Mouse (Mus musculus): ENCODE data around the gene Acadvl.

Acadvl gene

DNA sequence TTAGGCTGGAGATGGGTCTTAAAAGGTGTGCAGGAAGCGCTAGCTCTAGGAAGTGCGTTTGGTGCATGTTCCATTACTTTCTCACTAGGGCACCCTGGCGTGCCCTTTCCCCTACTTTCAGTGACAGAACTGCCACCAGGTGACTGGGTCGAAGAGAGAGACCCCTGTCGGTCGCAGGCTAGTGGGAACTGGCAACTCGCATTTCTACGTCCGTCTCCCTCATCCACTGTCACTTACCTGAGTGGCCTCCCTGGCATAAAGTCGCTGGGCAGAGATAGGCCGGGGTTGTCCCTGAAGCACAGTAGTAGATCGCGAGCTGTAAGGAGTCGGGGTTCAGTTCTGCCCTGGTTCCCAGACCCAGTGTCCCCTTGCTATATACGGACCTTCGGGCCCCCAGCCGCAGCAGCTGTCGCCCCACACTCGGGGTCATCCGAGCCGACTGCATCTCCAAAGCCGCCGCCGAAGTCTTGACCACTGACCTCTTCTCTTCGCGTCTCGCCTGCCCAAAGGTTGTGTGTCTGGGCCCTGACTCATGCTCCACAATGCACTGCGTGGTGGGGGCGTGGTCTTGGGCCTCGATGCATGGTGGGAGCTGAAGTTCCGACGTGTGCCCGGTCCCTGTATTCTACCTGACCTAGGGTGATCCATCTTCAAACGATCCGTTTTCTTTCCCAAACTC lies at the start of gene Acadvl:
Acadvl (minus strand) TSS at position 532 of the 679 bp plus-strand sequence.
- DNase-seq = peak; percentile 92 to 93

DNA sequence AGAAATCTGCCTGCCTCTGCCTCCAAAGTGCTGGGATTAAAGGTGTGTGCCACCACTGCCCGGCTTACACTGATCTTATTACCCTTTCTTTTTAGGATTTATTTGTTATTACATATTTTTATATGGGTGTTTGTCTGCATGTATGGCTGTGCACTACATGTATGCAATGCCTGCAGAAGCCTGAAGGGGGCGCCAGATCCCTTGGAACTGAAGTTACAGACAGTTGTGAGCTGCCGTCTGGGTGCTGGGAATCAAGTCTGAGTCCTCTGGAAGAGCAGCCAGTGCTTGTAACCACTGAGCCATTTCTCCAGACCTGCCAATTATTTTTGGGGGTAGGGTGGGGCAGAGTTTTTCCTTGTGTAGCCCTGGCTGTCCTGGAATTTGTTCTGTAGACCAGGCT lies 47.8 kb upstream of the Acadvl start:
- no peak for DNase-seq

DNA sequence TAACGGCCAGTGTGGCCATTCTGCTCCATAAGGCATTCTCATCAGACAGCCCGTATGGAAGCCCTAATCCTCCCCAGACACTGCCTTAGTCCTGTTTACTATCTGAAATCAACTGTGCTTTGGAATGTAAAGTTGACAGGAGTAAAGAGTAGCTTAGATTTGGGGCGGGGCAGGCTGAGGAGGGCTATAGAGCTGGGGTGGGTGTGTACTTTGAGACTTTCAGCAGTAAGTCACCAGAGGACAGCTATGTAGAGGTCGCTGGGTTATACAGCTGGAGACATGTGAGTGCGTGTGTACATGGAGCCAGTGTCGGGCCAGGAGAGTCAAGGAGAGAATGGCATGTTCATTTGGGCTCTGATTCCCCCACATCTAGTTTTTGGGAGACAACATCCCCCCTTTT lies 44.7 kb upstream of the Acadvl start:
- DNase-seq = no peak

DNA sequence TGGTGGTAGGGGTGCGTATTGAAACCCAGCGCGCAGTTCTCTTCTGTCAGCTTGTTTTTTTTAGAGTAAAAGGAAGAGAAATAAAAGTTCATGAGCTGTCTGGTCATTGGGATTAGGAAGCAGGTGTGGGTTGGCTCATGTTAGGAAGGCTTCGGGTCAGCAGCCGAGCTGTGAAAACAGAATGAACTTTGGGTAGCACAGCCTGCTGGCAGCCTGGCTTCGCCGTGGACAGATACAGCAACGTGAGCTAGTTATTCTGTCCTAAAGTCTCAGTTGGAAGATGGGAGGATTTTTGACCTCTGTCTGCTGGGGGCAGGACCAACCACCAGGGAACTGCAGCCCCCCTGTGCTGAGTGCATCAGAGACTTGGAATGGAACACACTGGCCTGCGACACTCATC lies 42.6 kb upstream of the Acadvl start:
- DNase-seq = peak; percentile 64 to 73

DNA sequence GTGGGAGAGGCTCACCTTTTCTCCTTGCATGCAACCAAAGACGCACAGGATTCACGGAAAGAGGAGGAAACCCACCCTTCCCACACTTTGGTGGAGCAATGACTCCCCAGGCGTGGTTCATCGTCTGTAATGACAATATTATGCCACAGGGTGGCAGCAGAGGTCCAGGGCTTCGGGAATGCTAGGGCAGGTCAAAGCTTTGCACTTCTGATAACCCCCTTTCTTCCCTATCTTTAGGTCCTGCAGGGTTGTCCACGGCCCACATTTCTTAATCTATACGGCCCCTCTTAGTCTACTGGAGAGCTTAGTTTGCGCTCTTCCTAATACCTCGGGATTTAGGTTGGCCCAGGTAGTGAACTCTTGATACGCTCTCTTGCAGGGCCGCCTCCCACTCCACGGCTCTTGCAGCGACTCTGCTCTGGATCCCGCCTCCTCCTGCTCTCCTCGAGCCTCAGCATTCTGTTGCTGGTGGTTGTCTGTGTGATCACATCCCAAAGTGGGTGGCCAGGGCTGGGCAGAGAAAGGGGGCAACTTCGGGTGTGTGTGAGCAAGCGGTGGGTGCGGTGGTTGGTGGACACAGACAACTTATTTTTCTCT lies 40.5 kb upstream of the Acadvl start:
- peak; percentile 42 to 77 for DNase-seq

DNA sequence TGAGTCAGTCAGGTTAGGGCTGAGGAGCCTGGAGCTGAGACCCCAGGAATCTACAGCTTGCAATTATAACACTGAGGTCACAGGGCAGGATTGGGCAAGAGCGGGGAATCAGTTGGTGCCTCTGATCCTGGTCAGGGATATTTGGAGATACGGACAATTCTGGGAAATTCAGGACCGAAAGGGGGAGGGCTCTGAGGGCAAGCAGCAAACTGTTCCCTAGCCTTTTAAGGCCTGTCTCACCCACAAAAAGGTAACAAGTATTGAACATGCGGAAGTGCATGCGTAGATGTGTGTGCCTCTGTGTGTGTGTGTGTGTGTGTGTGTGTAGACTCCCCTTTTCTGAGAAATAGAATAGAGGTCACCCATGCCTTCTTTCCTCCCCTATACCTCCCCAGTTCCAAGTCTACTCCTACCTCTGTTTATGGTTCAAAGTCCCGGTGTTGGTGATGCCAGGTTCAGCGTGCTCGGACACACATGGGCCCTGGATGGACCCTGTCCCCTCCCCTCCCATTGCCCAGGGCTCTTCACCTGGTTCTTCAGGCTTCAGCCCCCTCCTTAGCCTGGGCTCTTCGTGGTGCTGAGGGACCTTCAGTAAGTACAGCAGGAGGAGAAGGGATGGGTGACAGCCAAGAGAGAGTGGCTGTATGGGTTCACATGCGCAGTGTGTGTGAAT lies 38.8 kb upstream of the Acadvl start, which contains the start of gene Asgr1:
Asgr1 (plus strand) TSS at position 188 of the 673 bp plus-strand sequence.
- DNase-seq = peak in 1 of 2 experiments; percentile 26

DNA sequence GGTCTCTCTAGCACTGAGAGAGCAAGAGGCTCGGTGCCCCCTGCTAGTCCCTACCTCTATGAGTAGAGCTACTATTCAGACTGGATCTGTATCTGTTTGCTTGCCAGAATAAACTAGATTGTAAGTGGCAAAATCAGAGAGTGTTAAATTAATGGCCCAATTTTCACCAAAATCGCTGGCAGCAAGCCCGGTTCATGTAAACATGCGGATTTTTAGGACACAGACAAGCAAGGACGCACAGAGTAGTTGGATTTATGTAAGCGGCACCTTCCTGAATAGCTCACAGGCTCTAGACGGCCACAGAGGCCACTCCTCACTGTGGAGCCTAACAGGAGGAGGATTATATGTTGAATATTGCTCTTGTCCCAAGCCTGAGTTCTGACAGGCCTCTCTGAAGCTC lies 37.9 kb upstream of the Acadvl start:
- no peak for DNase-seq

DNA sequence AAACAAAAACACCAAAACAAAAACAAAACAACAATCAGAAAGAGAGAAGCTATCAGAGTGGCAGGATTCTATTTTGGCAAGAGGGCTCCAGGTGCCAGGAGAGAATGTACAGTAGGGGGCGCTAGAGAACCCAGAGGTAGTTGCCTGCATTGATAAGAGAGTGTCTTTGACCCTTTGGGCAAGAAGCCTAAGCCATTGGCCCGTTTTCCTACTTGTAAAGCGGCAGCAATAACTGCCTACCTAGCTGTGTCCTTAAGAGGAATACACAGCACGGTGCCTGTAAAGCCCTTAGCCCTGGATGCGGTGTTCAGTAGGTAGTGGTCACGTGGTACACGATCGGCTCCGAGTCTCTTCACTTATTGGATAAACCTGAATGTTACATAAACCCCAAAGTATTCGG lies 34.6 kb upstream of the Acadvl start:
- no peak for DNase-seq

DNA sequence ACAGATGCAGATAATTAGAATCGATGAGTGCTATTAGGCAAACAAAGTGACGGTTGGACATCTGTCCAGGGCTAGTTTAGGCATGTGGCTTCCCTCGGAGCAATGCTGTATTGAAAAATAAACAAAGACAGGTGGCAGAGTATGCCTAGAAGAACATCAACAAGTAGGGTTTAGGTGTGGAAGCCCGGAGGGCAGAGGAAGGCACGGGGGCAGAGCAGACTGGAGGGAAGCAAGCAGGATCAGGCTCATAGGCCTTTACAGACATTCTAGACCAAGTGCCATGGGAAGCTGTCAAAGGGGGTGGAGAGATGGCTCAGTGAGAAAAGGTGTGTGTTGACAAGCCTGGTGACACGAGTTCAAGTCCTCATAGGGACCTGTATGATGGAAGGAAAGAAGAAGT lies 34.2 kb upstream of the Acadvl start:
- no peak for DNase-seq

DNA sequence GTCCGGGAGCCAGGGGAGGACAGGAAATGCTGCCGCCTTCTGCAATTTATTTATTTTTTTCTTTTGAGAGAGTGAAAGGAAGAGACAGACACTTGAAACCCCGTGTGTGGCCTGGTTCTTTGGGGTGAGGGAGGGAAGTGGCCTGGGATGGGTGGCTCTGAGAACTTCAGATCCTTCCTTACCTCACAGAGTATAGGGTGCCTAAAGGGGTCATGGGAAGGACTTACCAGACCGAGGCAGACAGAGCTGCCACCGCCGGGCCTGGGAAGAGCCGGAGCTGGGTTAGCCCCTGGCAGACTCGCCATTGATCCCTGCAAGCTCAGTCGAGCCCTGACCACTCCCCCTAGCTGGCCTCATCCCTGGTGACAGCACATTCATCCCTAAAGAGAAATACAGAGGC lies 30.2 kb upstream of the Acadvl start:
- no peak for DNase-seq

DNA sequence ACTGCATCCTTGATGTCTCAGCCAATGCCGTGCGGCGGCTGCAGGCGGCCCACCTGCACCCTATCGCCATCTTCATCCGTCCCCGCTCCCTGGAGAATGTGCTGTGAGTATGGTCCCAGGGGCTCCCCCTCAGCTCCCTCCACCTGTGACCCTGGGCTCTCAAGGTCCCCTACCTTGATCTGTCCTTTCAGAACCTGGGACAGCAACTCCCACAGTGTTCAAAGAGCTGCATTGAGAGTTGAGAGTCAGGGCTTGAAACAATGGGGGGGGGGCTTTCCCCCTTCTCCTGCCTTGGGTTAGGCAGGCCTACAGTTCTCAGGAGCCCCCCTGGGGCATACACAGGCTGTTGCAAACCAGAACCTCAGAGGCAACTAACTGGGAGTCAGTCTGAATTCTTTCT lies 28.5 kb upstream of the Acadvl start:
- no peak for DNase-seq

DNA sequence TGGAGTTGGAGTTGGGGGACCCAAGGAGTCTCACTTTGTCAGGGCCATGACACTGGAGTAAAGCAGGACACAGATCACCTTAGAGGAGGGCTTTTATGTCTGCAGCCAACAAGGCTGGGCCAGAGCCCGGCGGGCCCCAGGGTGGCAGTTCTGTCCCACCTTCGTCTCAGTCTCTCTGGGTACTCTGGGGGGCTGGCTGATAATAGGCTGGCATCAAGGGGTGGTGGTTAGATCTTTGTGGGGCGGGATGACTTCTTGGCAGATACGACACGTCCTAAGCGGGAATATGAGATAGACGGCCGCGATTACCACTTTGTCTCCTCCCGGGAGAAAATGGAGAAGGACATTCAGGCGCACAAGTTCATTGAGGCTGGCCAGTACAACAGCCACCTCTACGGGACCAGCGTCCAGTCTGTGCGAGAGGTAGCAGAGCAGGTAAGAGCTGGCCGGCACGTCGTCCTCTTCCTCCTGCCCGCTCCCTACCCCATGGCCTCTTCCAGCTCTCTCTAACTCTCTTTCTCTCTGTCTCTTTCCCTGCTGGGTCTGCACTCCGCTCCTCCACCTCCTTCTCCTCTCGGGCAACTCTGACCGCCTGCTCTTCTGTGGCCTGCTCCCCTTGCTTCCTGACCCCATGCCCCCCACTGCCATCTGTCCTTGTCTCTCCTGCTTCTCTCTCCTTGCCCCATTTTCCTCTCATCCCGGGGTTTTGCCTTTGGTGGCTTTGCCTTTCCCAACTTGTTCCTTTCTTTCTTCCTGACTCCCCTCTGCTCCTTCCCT lies 27.3 kb upstream of the Acadvl start:
- no peak for DNase-seq

DNA sequence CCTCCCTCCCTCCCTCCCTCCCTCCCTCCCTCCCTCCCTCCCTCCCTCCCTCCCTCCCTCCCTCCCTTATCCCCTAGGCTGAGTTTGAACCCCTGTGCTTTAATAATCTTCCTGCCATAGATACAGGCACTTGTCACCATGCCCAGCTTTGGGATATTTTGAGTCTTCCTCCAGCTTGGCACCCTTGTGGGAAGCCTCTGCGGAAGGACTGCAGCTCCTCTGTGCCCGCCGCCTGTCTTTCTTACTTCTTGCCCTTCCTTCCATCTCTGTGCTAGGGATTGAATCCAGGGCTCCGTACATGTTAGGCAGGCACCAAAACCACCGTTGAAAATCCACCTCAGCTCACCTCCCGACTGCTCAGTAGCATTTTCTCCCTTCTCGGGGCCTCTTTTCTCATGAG lies 25.0 kb upstream of the Acadvl start:
- no peak for DNase-seq

DNA sequence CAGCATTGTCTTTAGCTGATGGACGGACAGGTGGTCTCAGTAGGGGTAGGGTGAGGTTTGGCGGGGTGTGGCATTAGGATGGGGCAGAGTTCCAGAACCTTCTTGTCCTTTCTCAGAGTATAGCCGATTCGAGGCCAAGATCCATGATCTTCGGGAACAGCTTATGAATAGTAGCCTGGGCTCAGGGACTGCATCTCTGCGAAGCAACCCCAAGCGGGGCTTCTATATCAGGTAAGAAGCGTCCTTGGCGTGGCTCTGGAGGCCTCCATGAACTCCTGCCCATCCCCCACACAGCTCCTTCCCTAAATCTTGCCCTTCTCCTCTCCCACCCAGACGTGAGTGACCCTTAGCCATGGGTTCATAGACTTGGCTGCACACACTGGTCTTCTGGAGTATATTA lies 24.4 kb upstream of the Acadvl start:
- DNase-seq = no peak

DNA sequence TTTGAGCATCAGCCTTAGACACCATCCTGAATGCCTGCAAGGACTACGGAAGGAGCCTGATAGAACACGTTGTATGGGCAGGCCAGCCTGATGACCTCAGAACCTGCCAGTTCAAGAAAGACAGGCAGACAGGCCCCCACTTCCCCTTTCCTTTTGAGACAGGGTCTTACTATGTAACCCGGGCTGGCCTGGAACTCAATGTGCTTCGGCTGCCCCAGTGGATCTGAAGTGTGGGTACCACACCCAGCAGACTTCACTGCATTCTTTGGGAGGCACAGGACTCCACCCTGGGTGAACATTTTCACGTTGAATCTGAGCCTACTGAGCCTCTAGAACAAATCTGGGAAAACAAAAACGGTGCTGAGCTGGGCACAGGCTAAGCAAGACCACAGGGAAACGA lies 23.0 kb upstream of the Acadvl start:
- no peak for DNase-seq

DNA sequence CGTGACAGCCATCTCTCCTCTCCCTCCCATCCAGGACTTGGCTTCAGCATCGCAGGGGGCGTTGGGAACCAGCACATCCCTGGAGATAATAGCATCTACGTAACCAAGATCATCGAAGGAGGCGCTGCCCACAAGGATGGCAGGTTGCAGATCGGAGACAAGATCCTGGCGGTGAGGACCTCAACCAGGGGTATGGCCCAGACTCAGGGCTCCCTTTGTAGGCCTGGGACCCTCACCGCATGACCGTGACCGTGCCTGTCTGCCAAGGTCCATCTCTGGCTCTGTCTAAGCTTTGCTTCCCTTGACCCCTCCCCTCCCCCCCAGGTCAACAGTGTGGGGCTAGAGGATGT lies 16.1 kb upstream of the Acadvl start:
- DNase-seq = no peak

DNA sequence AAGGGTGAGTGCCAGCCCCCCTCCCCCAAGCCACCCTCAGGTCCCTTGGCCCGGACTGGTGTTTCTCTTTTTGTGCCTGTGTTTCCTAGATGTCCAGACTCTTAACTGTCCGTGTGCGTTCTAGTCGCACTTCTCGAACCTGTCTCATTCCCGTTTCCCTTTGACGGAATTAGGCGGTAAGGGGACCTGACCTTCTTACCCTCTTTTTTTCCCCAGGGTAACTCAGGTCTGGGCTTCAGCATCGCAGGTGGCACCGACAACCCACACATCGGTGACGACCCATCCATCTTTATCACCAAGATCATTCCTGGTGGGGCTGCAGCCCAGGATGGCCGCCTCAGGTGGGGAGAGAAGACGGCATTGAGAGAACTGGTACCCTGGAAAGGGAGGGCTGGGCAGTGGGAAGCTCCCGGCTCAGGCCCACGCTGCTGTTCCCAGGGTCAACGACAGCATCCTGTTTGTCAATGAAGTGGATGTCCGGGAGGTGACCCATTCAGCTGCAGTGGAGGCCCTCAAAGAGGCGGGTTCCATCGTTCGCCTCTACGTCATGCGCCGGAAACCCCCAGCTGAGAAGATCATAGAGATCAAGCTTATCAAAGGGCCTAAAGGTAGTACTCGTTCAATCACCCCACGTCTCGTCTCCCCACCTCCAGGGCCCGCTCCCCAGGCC lies 15.6 kb upstream of the Acadvl start:
- DNase-seq = no peak

DNA sequence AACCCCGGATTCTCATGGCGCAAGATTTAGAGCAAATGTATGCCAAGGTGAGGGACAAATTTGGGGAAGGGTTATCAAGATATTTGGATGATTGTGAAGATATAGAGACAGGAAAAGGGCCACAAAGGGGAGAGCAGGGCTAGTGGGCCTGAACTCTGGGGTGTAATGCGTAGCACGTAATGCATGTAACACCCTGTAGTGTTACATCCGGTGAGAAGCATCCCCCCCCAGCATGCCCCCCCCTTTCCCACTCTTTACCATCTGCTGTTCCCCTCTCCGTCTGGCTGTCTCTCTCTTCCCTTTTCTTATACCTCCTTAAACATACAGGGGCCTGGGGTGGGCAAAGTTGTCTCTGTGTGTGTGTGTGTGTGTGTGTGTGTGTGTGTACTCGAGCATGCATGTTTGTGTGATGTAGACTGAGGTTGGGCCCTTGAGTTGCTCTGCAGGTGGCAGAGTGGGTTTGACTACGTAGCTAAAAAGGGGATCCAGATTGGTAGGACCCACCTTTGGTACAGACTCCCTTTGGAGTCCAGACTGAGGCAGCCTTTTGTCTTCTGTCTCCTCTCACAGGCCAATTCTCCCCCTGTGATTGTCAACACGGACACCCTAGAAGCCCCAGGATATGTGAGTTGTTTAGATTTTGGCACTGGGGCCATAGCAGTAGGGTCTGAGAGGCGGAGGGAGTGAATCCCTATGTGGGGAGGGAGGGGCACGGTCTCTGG lies 14.8 kb upstream of the Acadvl start:
- no peak for DNase-seq

DNA sequence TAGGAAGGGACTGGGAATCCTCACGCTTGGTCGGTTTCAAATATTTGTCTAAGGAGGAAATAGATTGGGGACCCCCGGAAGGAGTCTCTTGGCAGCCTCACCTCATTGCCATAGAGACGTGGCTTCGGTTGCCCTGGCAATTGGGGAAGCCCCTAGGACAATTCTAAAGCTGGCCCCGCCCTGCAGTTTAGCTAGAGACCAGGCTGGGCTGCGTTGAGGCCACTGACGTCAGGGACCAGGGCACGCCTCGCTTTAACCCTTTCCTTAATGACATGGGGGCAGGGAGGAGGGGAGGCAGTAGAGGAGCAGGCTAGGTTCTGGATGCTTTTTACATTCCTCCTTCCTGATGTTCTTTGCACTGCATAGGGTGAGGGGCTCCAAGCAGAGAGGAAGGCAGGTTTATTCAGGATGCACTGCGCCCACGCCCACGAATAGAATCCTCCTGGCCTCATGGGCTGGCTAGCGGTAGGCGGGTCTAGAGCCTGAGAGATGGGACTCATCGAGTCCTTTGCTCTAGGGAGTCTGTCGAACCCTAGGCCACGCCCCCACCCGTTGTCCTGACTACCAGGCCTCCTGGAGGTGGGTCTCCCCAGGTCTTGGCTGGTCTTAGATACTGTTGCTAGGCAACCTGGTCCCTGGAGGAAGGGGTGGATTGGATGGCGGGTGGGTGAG lies 14.1 kb upstream of the Acadvl start:
- no peak for DNase-seq

DNA sequence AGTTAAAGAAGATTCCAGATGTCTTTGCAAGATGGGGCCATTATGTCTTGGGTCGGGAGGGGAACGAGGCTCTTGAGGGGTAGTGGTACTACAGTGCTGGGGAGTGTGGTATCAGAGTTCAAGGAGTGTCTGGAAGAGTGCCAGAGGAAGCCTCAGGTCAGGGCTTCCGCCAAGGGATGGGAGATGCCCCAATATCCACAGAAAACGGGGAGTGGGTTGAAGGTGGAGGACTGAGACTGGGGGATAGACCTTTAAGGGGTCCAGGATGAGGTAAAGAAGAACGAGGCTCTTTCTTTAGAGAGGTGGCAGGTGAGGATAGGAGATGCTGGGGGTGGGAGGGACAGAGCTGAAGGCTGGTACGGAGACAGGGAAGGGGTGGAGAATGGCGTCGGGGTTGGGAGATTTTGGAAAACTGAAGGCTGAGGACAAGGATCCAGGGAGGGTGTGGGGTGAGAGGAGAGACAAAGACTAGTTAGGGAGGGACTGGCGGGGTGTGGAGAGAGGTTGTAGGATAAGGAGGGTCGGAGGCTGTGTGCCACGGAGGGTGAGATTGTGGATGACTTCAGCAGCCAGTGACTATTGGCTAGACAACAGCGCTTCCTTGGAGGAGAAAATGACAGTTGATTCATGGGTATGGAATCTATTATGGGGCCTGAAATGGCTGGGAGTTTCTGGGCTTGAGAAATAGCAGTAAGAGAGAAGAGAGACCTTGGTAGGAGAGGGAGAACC lies 13.4 kb upstream of the Acadvl start:
- DNase-seq = no peak

DNA sequence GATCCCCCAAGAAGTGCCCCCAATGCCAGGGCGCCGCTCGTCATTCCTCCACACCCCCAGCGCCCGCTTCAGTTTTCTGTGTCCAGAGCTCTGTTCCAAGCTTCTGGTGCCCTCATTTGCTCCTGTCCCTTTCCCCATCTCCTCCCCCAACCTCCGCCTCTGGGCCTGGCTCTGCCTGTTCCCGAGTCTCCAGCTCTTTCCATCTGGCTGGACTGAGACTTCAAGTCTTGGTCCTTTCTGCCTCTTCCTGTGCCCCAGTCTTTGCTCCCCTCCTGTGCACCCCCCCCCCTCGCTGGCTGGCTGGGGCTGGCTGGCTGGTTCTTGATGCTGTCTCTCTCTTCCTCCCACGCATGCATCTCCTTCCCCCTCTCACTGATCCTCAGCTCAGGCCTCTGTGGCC lies 12.2 kb upstream of the Acadvl start:
- DNase-seq = no peak
